Mouse (Mus musculus): ENCODE measurements around the gene Gm10337. TPM values are rescaled to one million over a fixed set of nuclear protein-coding genes. Genes with fewer than 3 reads are reported as not detected.

Gene Gm10337
- polyA plus RNA-seq, 1 experiment from 2014 or later: 4.1 TPM

DNA sequence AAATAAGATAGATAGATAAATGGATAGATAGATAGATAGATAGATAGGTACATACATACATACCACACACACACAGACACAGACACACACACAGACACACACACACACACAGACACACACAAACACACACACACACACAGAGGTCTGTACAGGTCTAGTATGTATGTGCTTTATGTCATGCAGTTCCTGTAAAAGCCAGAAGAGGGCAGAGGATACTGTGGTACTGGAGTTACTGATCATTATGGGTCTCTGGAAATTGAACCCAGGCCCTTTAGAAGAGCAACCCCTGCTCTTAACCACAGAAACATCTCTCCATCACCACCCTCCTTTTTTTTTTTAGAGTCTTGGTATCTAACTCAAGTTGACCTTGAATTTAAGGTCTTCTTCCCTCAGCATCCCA is 39.9 kb upstream of the Gm10337 start:
- H3K27ac ChIP-seq (ENCODE audit: low read length): no peak overlapping the region
- no peaks in the 10 kb centered on the region for H3K27me3 ChIP-seq (ENCODE audit: control insufficient read depth, insufficient read depth, low read length)
- no peak overlapping the region for H3K4me2 ChIP-seq (ENCODE audit: low read depth, low read length)
- ATAC-seq (replicated peaks; ENCODE audit: extremely low read depth, insufficient read depth, low FRiP score): no peak
- no peak overlapping the region for H3K9ac ChIP-seq (ENCODE audit: low read length)
- peaks cover 14% of the 10 kb centered on the region for H3K4me1 ChIP-seq (ENCODE audit: control insufficient read depth, insufficient read depth, low read length)
- H3K4me3 ChIP-seq (ENCODE audit: low read length): no peak overlapping the region
- H3K36me3 ChIP-seq (ENCODE audit: control insufficient read depth, insufficient read depth): peaks cover 7% of the 10 kb centered on the region
- H3K9me3 ChIP-seq (replicated peaks; ENCODE audit: control insufficient read depth, low read length): no peaks in the 10 kb centered on the region

DNA sequence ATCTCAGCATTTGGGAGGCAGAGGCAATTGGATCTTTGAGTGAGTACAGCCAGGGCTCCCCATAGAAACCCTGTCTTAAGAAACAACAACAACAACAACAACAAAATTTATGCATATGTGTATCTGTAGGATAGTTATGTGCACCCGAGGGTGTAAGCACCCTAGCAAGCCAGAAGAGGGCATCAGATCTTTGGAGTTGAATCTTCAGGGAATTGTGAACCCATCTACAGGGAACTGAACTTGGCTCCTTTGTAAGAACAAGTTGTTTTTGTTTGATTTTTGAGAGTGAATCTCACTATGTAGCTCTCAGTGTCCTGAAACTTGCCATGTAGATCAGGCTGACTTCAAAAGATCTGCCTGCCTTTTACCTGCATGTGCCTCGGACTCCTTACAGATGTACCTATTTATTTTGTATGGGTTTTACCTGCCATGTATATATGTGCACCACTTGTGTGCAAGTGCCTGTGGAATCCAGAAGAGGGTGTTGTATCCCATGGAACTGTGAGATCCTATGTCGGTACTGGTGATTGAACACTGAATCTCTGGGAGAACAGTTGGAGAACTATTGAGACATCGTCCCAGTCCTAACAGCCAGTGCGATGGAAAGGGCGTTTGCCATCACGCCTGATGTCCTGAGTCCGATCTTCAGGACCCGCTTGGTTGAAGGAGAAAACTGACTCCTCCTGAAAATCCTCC is 34.7 kb upstream of the Gm10337 start:
- WGBS: 95% methylated on average over 9 of the region's 9 CpGs
- H3K4me1 ChIP-seq (ENCODE audit: control insufficient read depth, insufficient read depth, low read length): peaks cover 10% of the 10 kb centered on the region
- no peak for ATAC-seq (replicated peaks; ENCODE audit: extremely low read depth, insufficient read depth, low FRiP score)
- peaks cover 3% of the 10 kb centered on the region; the same call in 1 of the 2 replicates for H3K36me3 ChIP-seq (ENCODE audit: control insufficient read depth, insufficient read depth)
- no peak overlapping the region for H3K27ac ChIP-seq (ENCODE audit: low read length)
- no peak overlapping the region for H3K4me3 ChIP-seq (ENCODE audit: low read length)
- no peaks in the 10 kb centered on the region for H3K9me3 ChIP-seq (replicated peaks; ENCODE audit: control insufficient read depth, low read length)
- H3K27me3 ChIP-seq (ENCODE audit: control insufficient read depth, insufficient read depth, low read length): no peaks in the 10 kb centered on the region
- H3K9ac ChIP-seq (ENCODE audit: low read length): no peak overlapping the region
- H3K4me2 ChIP-seq (ENCODE audit: low read depth, low read length): no peak overlapping the region

DNA sequence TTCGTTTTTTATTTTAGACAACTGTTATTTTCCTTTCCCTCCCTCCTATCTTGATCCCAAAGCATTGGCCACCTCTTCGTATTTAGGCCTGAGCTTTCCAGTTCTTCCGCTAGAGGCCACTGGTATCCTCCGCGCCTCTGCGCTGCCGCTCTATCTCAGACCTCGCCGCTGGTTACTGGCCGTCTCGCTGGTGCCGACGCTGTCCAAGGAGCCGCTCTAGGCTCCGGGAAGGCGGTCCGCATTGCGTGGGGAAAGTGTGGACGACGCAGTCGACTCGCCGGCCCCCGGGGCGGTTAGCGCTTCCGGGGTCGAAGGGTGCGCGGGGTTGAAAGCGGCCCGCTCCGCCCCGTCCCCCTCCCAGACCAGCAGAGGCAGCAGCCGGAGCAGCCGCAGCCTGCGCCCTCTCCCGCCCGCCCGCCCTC is 33.3 kb upstream of the Gm10337 start, which contains the start of gene Pcbp2:
Gene Pcbp2, plus strand, starts transcription at position 357 of the 422 bp plus-strand sequence.
- no peaks in the 10 kb centered on the region for H3K9me3 ChIP-seq (replicated peaks; ENCODE audit: control insufficient read depth, low read length)

DNA sequence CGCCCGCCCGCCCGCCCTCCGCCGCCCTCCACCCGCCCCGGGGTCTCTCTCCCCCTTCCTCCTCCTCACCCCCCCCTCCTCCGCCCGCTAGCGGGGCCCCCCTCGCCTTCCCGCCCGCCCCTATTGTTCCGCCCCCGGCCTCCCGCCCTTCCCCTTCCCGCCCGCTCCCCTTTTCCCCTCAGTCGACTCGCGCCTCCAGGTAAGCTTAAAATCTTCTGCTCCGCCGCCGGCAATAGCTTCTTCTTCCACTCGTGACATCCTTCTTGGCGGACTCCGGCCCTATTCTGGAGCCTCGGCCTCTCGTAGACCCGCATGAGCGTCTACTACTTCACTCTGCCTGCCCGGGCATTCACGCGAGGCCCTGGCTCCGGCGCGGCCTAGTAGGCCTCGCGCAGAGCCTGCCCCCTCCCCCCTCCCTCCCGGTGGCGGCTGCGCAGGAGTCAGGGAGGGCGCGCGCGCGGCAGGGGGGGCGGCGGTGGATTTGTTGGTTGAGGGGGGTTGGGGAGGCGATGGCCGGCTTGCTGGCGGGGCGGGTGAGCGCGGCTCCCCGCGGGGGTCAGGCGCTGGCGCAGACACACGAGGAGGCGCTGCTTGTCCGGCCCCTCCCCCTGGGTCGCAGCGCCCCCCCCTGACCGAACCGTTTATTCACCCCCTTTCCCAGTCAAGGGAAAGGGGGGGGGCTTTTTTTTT is 32.8 kb upstream of the Gm10337 start:
- Histone ChIP-seq H3K4me2 (ENCODE audit: low read depth, low read length) (peak overlapping the region; percentile 81), H3K9ac (ENCODE audit: low read length) (peak overlapping the region; percentile 98), H3K36me3 (ENCODE audit: control insufficient read depth, insufficient read depth) (peaks cover 19% of the 10 kb centered on the region), H3K4me1 (ENCODE audit: control insufficient read depth, insufficient read depth, low read length) (peaks cover 10% of the 10 kb centered on the region), H3K9me3 (replicated peaks; ENCODE audit: control insufficient read depth, low read length) (no peaks in the 10 kb centered on the region), H3K27me3 (ENCODE audit: control insufficient read depth, insufficient read depth, low read length) (no peaks in the 10 kb centered on the region), H3K4me3 (ENCODE audit: low read length) (peak overlapping the region; percentile 95), H3K27ac (ENCODE audit: low read length) (peak overlapping the region; percentile 99)
- peak; percentile 67 for ATAC-seq (replicated peaks; ENCODE audit: extremely low read depth, insufficient read depth, low FRiP score)
- WGBS: under 1% methylated on average over 28 of the region's 67 CpGs

More for the DNA sequence above, 33.3 kb upstream of the Gm10337 start, which contains the start of gene Pcbp2:
- H3K4me3 ChIP-seq (ENCODE audit: low read length): peak within 1 kb of the TSS; percentile 95
- peak within 1 kb of the TSS; percentile 81 for H3K4me2 ChIP-seq (ENCODE audit: low read depth, low read length)
- peaks cover 10% of the 10 kb centered on the region for H3K4me1 ChIP-seq (ENCODE audit: control insufficient read depth, insufficient read depth, low read length)
- peak within 1 kb of the TSS; percentile 99 for H3K27ac ChIP-seq (ENCODE audit: low read length)
- H3K27me3 ChIP-seq (ENCODE audit: control insufficient read depth, insufficient read depth, low read length): no peaks in the 10 kb centered on the region
- peak within 1 kb of the TSS; percentile 98 for H3K9ac ChIP-seq (ENCODE audit: low read length)
- peaks cover 14% of the 10 kb centered on the region for H3K36me3 ChIP-seq (ENCODE audit: control insufficient read depth, insufficient read depth)
- peak; percentile 99 for ATAC-seq (replicated peaks; ENCODE audit: extremely low read depth, insufficient read depth, low FRiP score)
- under 1% methylated on average over 33 of the region's 40 CpGs for WGBS

DNA sequence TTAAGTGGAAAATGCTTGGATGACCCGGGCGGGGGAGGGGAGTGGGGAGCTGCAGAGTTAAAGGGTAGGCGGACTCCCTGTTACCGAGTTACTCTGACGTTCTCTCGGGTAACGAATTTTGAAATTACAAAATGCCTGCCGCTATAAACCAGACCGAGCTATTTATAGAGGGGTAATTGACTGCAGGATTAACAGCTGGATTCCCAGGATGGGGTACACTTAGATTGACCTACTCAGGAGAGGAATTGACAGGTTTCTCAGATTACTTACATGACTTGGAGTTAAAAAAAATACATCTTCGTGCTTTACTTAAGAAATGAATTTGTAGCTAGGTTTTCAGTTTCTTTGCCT is 32.3 kb upstream of the Gm10337 start:
- no peaks in the 10 kb centered on the region for H3K27me3 ChIP-seq (ENCODE audit: control insufficient read depth, insufficient read depth, low read length)
- ATAC-seq (replicated peaks; ENCODE audit: extremely low read depth, insufficient read depth, low FRiP score): peak; percentile 1; the same call in 1 of the 2 replicates
- no peaks in the 10 kb centered on the region for H3K9me3 ChIP-seq (replicated peaks; ENCODE audit: control insufficient read depth, low read length)
- peaks cover 24% of the 10 kb centered on the region for H3K36me3 ChIP-seq (ENCODE audit: control insufficient read depth, insufficient read depth)
- H3K9ac ChIP-seq (ENCODE audit: low read length): peak overlapping the region; percentile 98
- peak overlapping the region; percentile 95 for H3K4me3 ChIP-seq (ENCODE audit: low read length)
- peak overlapping the region; percentile 99 for H3K27ac ChIP-seq (ENCODE audit: low read length)
- WGBS: 0% methylated on average over 10 of the region's 10 CpGs
- H3K4me2 ChIP-seq (ENCODE audit: low read depth, low read length): peak overlapping the region; percentile 81
- H3K4me1 ChIP-seq (ENCODE audit: control insufficient read depth, insufficient read depth, low read length): peaks cover 10% of the 10 kb centered on the region

DNA sequence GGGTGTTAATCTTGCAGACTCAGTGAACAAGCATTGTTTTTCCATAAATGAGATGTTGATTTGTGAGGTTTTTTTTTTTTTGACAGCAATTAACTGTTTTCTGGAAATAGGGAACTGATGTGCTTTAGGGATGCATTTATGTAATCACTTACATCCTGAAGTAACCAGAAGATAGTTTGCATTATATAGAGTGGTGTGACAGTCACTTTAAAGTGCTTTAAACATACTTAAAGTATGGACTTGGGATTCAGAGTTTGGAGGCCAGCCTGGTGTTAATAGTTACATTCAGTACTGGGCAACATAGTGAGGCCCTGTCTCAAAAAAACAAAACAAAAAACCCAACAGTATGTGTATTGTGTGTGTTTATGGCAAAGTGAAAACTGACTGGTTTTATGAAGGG is 31.8 kb upstream of the Gm10337 start:
- Histone ChIP-seq H3K9me3 (replicated peaks; ENCODE audit: control insufficient read depth, low read length) (no peaks in the 10 kb centered on the region), H3K4me2 (ENCODE audit: low read depth, low read length) (peak overlapping the region; percentile 81), H3K4me3 (ENCODE audit: low read length) (peak overlapping the region; percentile 95), H3K36me3 (ENCODE audit: control insufficient read depth, insufficient read depth) (peaks cover 27% of the 10 kb centered on the region), H3K4me1 (ENCODE audit: control insufficient read depth, insufficient read depth, low read length) (peaks cover 10% of the 10 kb centered on the region), H3K27me3 (ENCODE audit: control insufficient read depth, insufficient read depth, low read length) (no peaks in the 10 kb centered on the region), H3K9ac (ENCODE audit: low read length) (peak overlapping the region; percentile 98), H3K27ac (ENCODE audit: low read length) (no peak overlapping the region)
- ATAC-seq (replicated peaks; ENCODE audit: extremely low read depth, insufficient read depth, low FRiP score): no peak

DNA sequence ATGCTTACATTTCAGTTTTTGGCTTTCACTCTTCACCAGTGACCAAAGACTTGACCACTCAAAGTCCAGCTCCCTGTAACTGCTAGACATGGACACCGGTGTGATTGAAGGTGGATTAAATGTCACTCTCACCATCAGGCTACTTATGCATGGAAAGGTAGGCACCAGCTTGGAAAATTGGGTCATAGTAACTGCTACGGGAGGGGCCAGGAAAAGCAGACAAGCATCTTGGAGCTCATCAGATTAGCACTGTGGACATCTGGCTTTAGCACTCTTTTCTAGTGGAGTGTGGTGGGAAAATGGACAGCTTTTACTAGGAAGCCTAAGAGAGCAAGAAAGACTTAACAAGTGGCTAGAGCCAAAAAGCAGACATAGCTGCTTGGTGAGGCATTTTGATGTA is 30.3 kb upstream of the Gm10337 start:
- H3K27me3 ChIP-seq (ENCODE audit: control insufficient read depth, insufficient read depth, low read length): no peaks in the 10 kb centered on the region
- no peak overlapping the region for H3K9ac ChIP-seq (ENCODE audit: low read length)
- H3K27ac ChIP-seq (ENCODE audit: low read length): no peak overlapping the region
- no peak overlapping the region for H3K4me3 ChIP-seq (ENCODE audit: low read length)
- 48% methylated on average over 2 of the region's 2 CpGs for WGBS
- H3K4me2 ChIP-seq (ENCODE audit: low read depth, low read length): no peak overlapping the region; the same call in 1 of the 2 replicates
- ATAC-seq (replicated peaks; ENCODE audit: extremely low read depth, insufficient read depth, low FRiP score): no peak
- H3K4me1 ChIP-seq (ENCODE audit: control insufficient read depth, insufficient read depth, low read length): peaks cover 10% of the 10 kb centered on the region
- H3K9me3 ChIP-seq (replicated peaks; ENCODE audit: control insufficient read depth, low read length): no peaks in the 10 kb centered on the region
- H3K36me3 ChIP-seq (ENCODE audit: control insufficient read depth, insufficient read depth): peaks cover 38% of the 10 kb centered on the region

DNA sequence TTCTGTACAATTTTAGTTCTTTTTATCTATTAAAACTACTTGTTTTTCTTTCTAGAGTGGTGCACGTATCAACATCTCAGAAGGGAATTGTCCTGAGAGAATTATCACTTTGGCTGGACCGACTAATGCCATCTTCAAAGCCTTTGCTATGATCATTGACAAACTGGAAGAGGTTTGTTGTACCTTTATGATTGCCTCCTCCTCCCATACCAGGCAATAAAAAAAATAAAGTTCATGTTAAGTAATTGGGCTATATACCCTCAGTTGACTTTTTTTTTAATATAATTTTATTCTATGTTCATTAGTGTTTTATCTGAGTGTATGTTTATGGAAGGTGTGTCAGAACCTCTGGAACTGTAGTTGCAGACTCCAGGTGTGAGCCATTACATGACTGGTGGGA is 29.0 kb upstream of the Gm10337 start:
- H3K4me1 ChIP-seq (ENCODE audit: control insufficient read depth, insufficient read depth, low read length): peaks cover 10% of the 10 kb centered on the region
- H3K4me2 ChIP-seq (ENCODE audit: low read depth, low read length): no peak overlapping the region
- H3K9ac ChIP-seq (ENCODE audit: low read length): no peak overlapping the region
- H3K27me3 ChIP-seq (ENCODE audit: control insufficient read depth, insufficient read depth, low read length): no peaks in the 10 kb centered on the region
- peaks cover 43% of the 10 kb centered on the region for H3K36me3 ChIP-seq (ENCODE audit: control insufficient read depth, insufficient read depth)
- 91% methylated on average over 2 of the region's 2 CpGs for WGBS
- H3K9me3 ChIP-seq (replicated peaks; ENCODE audit: control insufficient read depth, low read length): no peaks in the 10 kb centered on the region
- H3K27ac ChIP-seq (ENCODE audit: low read length): no peak overlapping the region
- ATAC-seq (replicated peaks; ENCODE audit: extremely low read depth, insufficient read depth, low FRiP score): no peak
- H3K4me3 ChIP-seq (ENCODE audit: low read length): no peak overlapping the region

DNA sequence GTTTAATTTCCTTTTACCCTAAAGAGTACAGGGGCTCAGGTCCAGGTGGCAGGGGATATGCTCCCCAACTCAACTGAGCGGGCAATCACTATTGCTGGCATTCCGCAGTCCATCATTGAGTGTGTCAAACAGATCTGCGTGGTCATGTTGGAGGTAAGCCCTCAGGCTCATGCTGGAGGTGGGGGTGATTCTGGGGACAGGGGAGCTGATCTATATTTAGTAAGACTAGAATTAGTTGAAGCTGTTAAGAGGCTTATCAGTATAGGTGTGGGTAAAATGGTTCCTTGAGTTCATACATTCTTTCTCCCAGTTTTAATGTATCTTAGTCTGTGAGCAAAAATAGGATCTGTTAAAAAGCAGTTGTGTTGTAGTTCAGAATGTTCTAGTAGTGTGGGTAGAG is 20.4 kb upstream of the Gm10337 start:
- peak; percentile 75 for ATAC-seq (replicated peaks; ENCODE audit: extremely low read depth, insufficient read depth, low FRiP score)
- Histone ChIP-seq H3K4me1 (ENCODE audit: control insufficient read depth, insufficient read depth, low read length) (peaks cover 11% of the 10 kb centered on the region), H3K27me3 (ENCODE audit: control insufficient read depth, insufficient read depth, low read length) (no peaks in the 10 kb centered on the region), H3K4me3 (ENCODE audit: low read length) (peak overlapping the region; percentile 14; the same call in 1 of the 2 replicates), H3K9me3 (replicated peaks; ENCODE audit: control insufficient read depth, low read length) (no peaks in the 10 kb centered on the region), H3K27ac (ENCODE audit: low read length) (peak overlapping the region; percentile 63), H3K36me3 (ENCODE audit: control insufficient read depth, insufficient read depth) (peaks cover 56% of the 10 kb centered on the region), H3K9ac (ENCODE audit: low read length) (no peak overlapping the region), H3K4me2 (ENCODE audit: low read depth, low read length) (peak overlapping the region; percentile 28; the same call in 1 of the 2 replicates)
- 64% methylated on average over 3 of the region's 3 CpGs for WGBS

Measured in heart, embryonic 16.5 days (tissue).